Mouse (Mus musculus) limb, embryonic 14.5 days (tissue): ENCODE measurements around the gene Cenpf. TPM values are rescaled to one million over a fixed set of nuclear protein-coding genes. Genes with fewer than 3 reads are reported as not detected.

Experiments used
- ATAC-seq: fragments of 200-750 bp; cut with Nextera tagmentation; 2 replicates; pipeline ENCODE4 v1.8.0; 2017; ENCODE audit warnings: low read depth, moderate number of reproducible peaks, moderate TSS enrichment; ENCODE audit not compliant: low FRiP score
- DNase-seq: peaks from one replicate; pipeline ENCODE4 v3.0.0-alpha.2; 2015; ENCODE audit warnings: low spot score
- H3K27ac ChIP-seq: fragments of 300-500 bp; sonication (generic); replicated peaks from 2 replicates; pipeline ENCODE4 v1.5.1; 2014; ENCODE audit warnings: low read depth, mild to moderate bottlenecking, low read length, moderate library complexity, mixed read lengths
- H3K27me3 ChIP-seq: fragments of 300-500 bp; sonication (generic); 2 replicates; pipeline ENCODE4 v1.6.1; 2014; ENCODE audit warnings: low read length, mixed read lengths; ENCODE audit not compliant: control insufficient read depth, insufficient read depth
- H3K36me3 ChIP-seq: fragments of 300-500 bp; sonication (generic); 2 replicates; pipeline ENCODE4 v1.6.1; 2014; ENCODE audit warnings: mild to moderate bottlenecking, low read length, moderate library complexity, mixed read lengths; ENCODE audit not compliant: control insufficient read depth, insufficient read depth
- H3K4me1 ChIP-seq: fragments of 300-500 bp; sonication (generic); 2 replicates; pipeline ENCODE4 v1.6.1; 2014; ENCODE audit warnings: antibody characterized with exemption, low read length, mixed read lengths; ENCODE audit not compliant: control insufficient read depth, insufficient read depth
- H3K4me2 ChIP-seq: fragments of 300-500 bp; sonication (generic); replicated peaks from 2 replicates; pipeline ENCODE4 v1.6.1; 2014; ENCODE audit warnings: low read depth, mild to moderate bottlenecking, low read length, moderate library complexity; ENCODE audit not compliant: severe bottlenecking
- H3K4me3 ChIP-seq: fragments of 300-500 bp; sonication (generic); replicated peaks from 2 replicates; pipeline ENCODE4 v1.5.1; 2014; ENCODE audit warnings: low read length
- H3K9ac ChIP-seq: fragments of 300-500 bp; sonication (generic); 2 replicates; pipeline ENCODE4 v1.6.1; 2014; ENCODE audit warnings: mild to moderate bottlenecking, low read depth, low read length, moderate library complexity; ENCODE audit not compliant: severe bottlenecking
- H3K9me3 ChIP-seq: fragments of 300-500 bp; sonication (generic); 2 replicates; pipeline ENCODE4 v1.6.1; 2016; ENCODE audit warnings: low read length; ENCODE audit not compliant: control insufficient read depth
- POLR2A ChIP-seq: fragments of 200-500 bp; IDR thresholded peaks from 2 replicates; pipeline ENCODE4 v1.8.0; 2012; ENCODE audit warnings: inconsistent platforms, mild to moderate bottlenecking, moderate library complexity, borderline replicate concordance; ENCODE audit not compliant: insufficient read depth, insufficient read length; ENCODE audit errors: extremely low read depth
- WGBS: fragments of 180-500 bp; shearing (Covaris S2); extraction: QIAGEN DNeasy Blood & Tissue Kit; methylation state at CpG from one replicate; pipeline ENCODE4 v1.1.7; 2014; 5-methylcytosine and 5-hydroxymethylcytosine counted together
- polyA plus RNA-seq, 2 experiments: library from polyadenylated mRNA; depleted of rRNA in 1 of 2; stranded (reverse) in 1 of 2; unstranded in 1 of 2; fragments of >200 nt; fragmentation: Nextera tagmentation in 1 of 2; extraction: Ambion mirVana in 1 of 2; gene quantifications; 2 replicates each; pipeline versions ENCODE4 v1.2.1 to v1.2.3; 2012 to 2014

Gene Cenpf
- polyA plus RNA-seq, 2 experiments: 16.1 to 58.8 TPM

DNA sequence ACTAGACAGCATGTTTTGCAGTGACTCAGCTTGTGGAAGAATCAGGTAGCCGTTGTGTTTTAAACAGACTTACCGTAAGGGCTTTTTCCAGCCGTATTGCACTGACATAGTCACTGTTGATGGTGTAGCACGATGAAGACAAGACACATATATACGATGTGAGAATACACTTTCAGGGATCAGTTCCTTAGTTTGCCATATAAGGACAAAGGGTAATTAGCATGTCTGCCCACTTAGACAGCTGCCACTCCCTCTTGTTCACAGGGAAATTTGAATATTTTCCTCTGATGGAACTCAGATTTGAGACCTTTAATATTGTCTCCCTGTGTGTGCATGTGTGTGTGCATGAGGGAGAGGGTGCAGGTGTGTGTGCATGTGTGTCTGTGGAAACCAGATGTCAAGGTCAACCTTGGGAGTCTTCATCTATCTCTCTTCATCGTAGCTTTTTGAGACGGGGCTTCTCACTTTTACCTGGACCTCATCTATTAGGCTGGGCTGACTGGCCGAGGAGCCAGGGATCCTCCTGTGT, 82.2 kb downstream of the Cenpf start:
- Histone ChIP-seq H3K9me3 (no peaks in the 10 kb centered on the region), H3K36me3 (no peaks in the 10 kb centered on the region), H3K27me3 (no peaks in the 10 kb centered on the region), H3K27ac (no peak overlapping the region), H3K4me2 (no peak overlapping the region), H3K9ac (no peak overlapping the region), H3K4me1 (0 out of 2 replicates have a peak, but pooled peaks cover 4% of the 10 kb centered on the region), H3K4me3 (no peak overlapping the region)
- 86% methylated on average over 8 of the region's 8 CpGs for whole genome bisulfite sequencing
- ATAC-seq (no peak), DNase-seq (no peak)
- no peak for TF ChIP-seq POLR2A

GRCm38 (mm10) chr1:189597096-189597495, 90.8 kb downstream of the Cenpf start:
- Histone ChIP-seq H3K27ac (no peak overlapping the region), H3K36me3 (no peaks in the 10 kb centered on the region), H3K4me2 (no peak overlapping the region), H3K9me3 (no peaks in the 10 kb centered on the region), H3K4me1 (no peaks in the 10 kb centered on the region), H3K27me3 (no peaks in the 10 kb centered on the region), H3K4me3 (no peak overlapping the region), H3K9ac (no peak overlapping the region)
- DNase-seq (no peak), ATAC-seq (no peak)
- no peak for TF ChIP-seq POLR2A
- WGBS: 83% methylated on average over 3 of the region's 3 CpGs

Other genes with a start within 250 kb of the Cenpf start
- 21.8 and 25.1 TPM in 2 replicates for gene Ptpn14, start 40.2 kb upstream of the Cenpf start, polyA plus RNA-seq (2012; rRNA removed)
- 16.1 and 16.4 TPM in 2 replicates for gene Ptpn14, start 40.2 kb upstream of the Cenpf start, polyA plus RNA-seq (2014; fragmentation: Nextera tagmentation; extraction: Ambion mirVana)
- gene Smyd2, start 234.3 kb upstream of the Cenpf start, polyA plus RNA-seq (2012; rRNA removed): 105 and 108 TPM in 2 replicates
- 89.5 and 94.5 TPM in 2 replicates for gene Smyd2, start 234.3 kb upstream of the Cenpf start, polyA plus RNA-seq (2014; fragmentation: Nextera tagmentation; extraction: Ambion mirVana)